Mouse (Mus musculus) lung, embryonic 14.5 days (tissue): ENCODE data around the gene Olfr1392. TPM values are rescaled to one million over a fixed set of nuclear protein-coding genes. Genes with fewer than 3 reads are reported as not detected.

Experiments used
- ATAC-seq: fragments of 200-750 bp; cut with Nextera tagmentation; 2 replicates; pipeline ENCODE4 v1.8.0; 2017; ENCODE audit warnings: mild to moderate bottlenecking, moderate TSS enrichment, moderate library complexity; ENCODE audit not compliant: insufficient read depth
- DNase-seq: peaks from one replicate; pipeline ENCODE4 v3.0.0-alpha.2; 2015
- H3K27ac ChIP-seq: fragments of 300-500 bp; sonication (generic); 2 replicates; pipeline ENCODE4 v1.5.1; 2014; ENCODE audit warnings: low read depth, mild to moderate bottlenecking, moderate library complexity
- H3K27me3 ChIP-seq: fragments of 300-500 bp; sonication (generic); 2 replicates; pipeline ENCODE4 v1.6.1; 2014; ENCODE audit warnings: low read length, control low read depth; ENCODE audit not compliant: insufficient read depth
- H3K36me3 ChIP-seq: fragments of 300-500 bp; sonication (generic); 2 replicates; pipeline ENCODE4 v1.6.1; 2014; ENCODE audit warnings: control low read depth; ENCODE audit not compliant: insufficient read depth
- H3K4me1 ChIP-seq: fragments of 300-500 bp; sonication (generic); 2 replicates; pipeline ENCODE4 v1.6.1; 2014; ENCODE audit warnings: antibody characterized with exemption, control low read depth; ENCODE audit not compliant: insufficient read depth
- H3K4me2 ChIP-seq: fragments of 300-500 bp; sonication (generic); 2 replicates; pipeline ENCODE4 v1.6.1; 2014; ENCODE audit warnings: mild to moderate bottlenecking
- H3K4me3 ChIP-seq: fragments of 300-500 bp; sonication (generic); 2 replicates; pipeline ENCODE4 v1.5.1; 2014; ENCODE audit warnings: low read depth, low read length
- H3K9ac ChIP-seq: fragments of 300-500 bp; sonication (generic); 2 replicates; pipeline ENCODE4 v1.6.1; 2014
- H3K9me3 ChIP-seq: fragments of 300-500 bp; sonication (generic); 2 replicates; pipeline ENCODE4 v1.6.1; 2016; ENCODE audit warnings: low read depth, low read length, control low read depth
- CTCF ChIP-seq: IDR thresholded peaks from 2 replicates; pipeline ENCODE4 v1.5.1; 2016; ENCODE audit warnings: antibody characterized with exemption, low read depth
- WGBS: fragments of 180-500 bp; shearing (Covaris S2); extraction: QIAGEN DNeasy Blood & Tissue Kit; methylation state at CpG from one replicate; pipeline ENCODE4 v1.1.7; 2014; 5-methylcytosine and 5-hydroxymethylcytosine counted together
- polyA plus RNA-seq: library from polyadenylated mRNA; unstranded; fragments of >200 nt; fragmentation: Nextera tagmentation; extraction: Ambion mirVana; gene quantifications from 2 replicates; pipeline ENCODE4 v1.2.1, GENCODE M21; 2014

Gene Olfr1392
- polyA plus RNA-seq, 1 experiment from 2014 or later, result not detected

- peaks cover 37% of the 10 kb centered on the region for H3K36me3 ChIP-seq
- no peak for ATAC-seq
- peaks cover 14% of the 10 kb centered on the region for H3K4me1 ChIP-seq
- 0 out of 2 replicates have a peak overlapping the region, but pooled peaks have one; percentile 74 for H3K4me3 ChIP-seq
- 84% methylated on average over 5 of the region's 5 CpGs for WGBS
- TF ChIP-seq CTCF, result no peak
- no peaks in the 10 kb centered on the region for H3K9me3 ChIP-seq
- no peak for DNase-seq
- no peaks in the 10 kb centered on the region for H3K27me3 ChIP-seq
- H3K27ac ChIP-seq, result no peak overlapping the region
- H3K9ac ChIP-seq, result no peak overlapping the region; the same call in 1 of the 2 replicates
- peak overlapping the region; percentile 86 for H3K4me2 ChIP-seq
Measured at GRCm38 (mm10) chr11:49252048-49252447, 33.0 kb upstream of the Olfr1392 start.

- peak; percentile 6 for DNase-seq
- H3K4me2 ChIP-seq, result 0 out of 2 replicates have a peak overlapping the region, but pooled peaks have one; percentile 8
- no peak overlapping the region for H3K4me3 ChIP-seq
- no peaks in the 10 kb centered on the region for H3K9me3 ChIP-seq
- peaks cover 38% of the 10 kb centered on the region for H3K36me3 ChIP-seq
- H3K9ac ChIP-seq, result no peak overlapping the region
- TF ChIP-seq CTCF, result no peak
- H3K27ac ChIP-seq, result no peak overlapping the region
- H3K27me3 ChIP-seq, result no peaks in the 10 kb centered on the region
- no peak for ATAC-seq
- peaks cover 10% of the 10 kb centered on the region for H3K4me1 ChIP-seq
- WGBS, result 83% methylated on average over 6 of the region's 6 CpGs
Measured at GRCm38 (mm10) chr11:49253035-49253434, 32.0 kb upstream of the Olfr1392 start.

GRCm38 (mm10) chr11:49259296-49259695, 25.8 kb upstream of the Olfr1392 start:
- no peak overlapping the region for H3K9ac ChIP-seq
- DNase-seq (no peak), ATAC-seq (no peak)
- H3K4me2 ChIP-seq, result no peak overlapping the region
- no peaks in the 10 kb centered on the region for H3K4me1 ChIP-seq
- peaks cover 74% of the 10 kb centered on the region for H3K36me3 ChIP-seq
- no peaks in the 10 kb centered on the region for H3K27me3 ChIP-seq
- 72% methylated on average over 2 of the region's 2 CpGs for WGBS
- H3K27ac ChIP-seq, result no peak overlapping the region
- H3K4me3 ChIP-seq, result no peak overlapping the region
- no peaks in the 10 kb centered on the region for H3K9me3 ChIP-seq
- no peak for TF ChIP-seq CTCF

GRCm38 (mm10) chr11:49259829-49260228, 25.3 kb upstream of the Olfr1392 start:
- Histone ChIP-seq H3K9me3 (no peaks in the 10 kb centered on the region), H3K4me1 (no peaks in the 10 kb centered on the region), H3K9ac (no peak overlapping the region), H3K27ac (no peak overlapping the region), H3K4me3 (no peak overlapping the region), H3K4me2 (no peak overlapping the region), H3K36me3 (peaks cover 70% of the 10 kb centered on the region), H3K27me3 (no peaks in the 10 kb centered on the region)
- ATAC-seq (no peak), DNase-seq (no peak)
- 53% methylated on average over 1 of the region's 1 CpGs for WGBS
- TF ChIP-seq CTCF, result no peak

GRCm38 (mm10) chr11:49260598-49261312, 24.3 kb upstream of the Olfr1392 start:
- Histone ChIP-seq H3K9ac (no peak overlapping the region), H3K27ac (no peak overlapping the region), H3K36me3 (peaks cover 61% of the 10 kb centered on the region), H3K9me3 (no peaks in the 10 kb centered on the region), H3K4me2 (no peak overlapping the region), H3K4me1 (no peaks in the 10 kb centered on the region), H3K4me3 (no peak overlapping the region), H3K27me3 (no peaks in the 10 kb centered on the region)
- DNase-seq (no peak), ATAC-seq (peak; percentile 8; the same call in 1 of the 2 replicates)
- WGBS, result 90% methylated on average over 21 of the region's 21 CpGs
- TF ChIP-seq CTCF, result no peak

GRCm38 (mm10) chr11:49261313-49261855, 23.7 kb upstream of the Olfr1392 start:
- H3K4me3 ChIP-seq, result no peak overlapping the region
- no peaks in the 10 kb centered on the region for H3K27me3 ChIP-seq
- WGBS, result 90% methylated on average over 14 of the region's 14 CpGs
- peaks cover 56% of the 10 kb centered on the region for H3K36me3 ChIP-seq
- no peak for DNase-seq
- no peak for ATAC-seq
- H3K27ac ChIP-seq, result no peak overlapping the region
- TF ChIP-seq CTCF, result no peak
- no peak overlapping the region for H3K9ac ChIP-seq
- no peak overlapping the region for H3K4me2 ChIP-seq
- no peaks in the 10 kb centered on the region for H3K4me1 ChIP-seq
- H3K9me3 ChIP-seq, result no peaks in the 10 kb centered on the region

GRCm38 (mm10) chr11:49262286-49262685, 22.8 kb upstream of the Olfr1392 start:
- Histone ChIP-seq H3K27me3 (no peaks in the 10 kb centered on the region), H3K4me2 (no peak overlapping the region), H3K4me1 (no peaks in the 10 kb centered on the region), H3K9me3 (no peaks in the 10 kb centered on the region), H3K4me3 (no peak overlapping the region), H3K9ac (no peak overlapping the region), H3K36me3 (peaks cover 50% of the 10 kb centered on the region), H3K27ac (no peak overlapping the region)
- no peak for TF ChIP-seq CTCF
- DNase-seq (no peak), ATAC-seq (no peak)
- 87% methylated on average over 5 of the region's 5 CpGs for WGBS
